Mouse (Mus musculus) embryo, embryonic 11.5 days (tissue): ENCODE data around the gene Cideb.
A peak's percentile ranks its signal among the peaks of the same experiment; 100 is the strongest.

Experiments
- DNase-seq: peaks from one replicate; pipeline ENCODE4 v3.0.0-alpha.2; 2012; ENCODE audit warnings: low read depth, low spot score

Gene Cideb

DNA sequence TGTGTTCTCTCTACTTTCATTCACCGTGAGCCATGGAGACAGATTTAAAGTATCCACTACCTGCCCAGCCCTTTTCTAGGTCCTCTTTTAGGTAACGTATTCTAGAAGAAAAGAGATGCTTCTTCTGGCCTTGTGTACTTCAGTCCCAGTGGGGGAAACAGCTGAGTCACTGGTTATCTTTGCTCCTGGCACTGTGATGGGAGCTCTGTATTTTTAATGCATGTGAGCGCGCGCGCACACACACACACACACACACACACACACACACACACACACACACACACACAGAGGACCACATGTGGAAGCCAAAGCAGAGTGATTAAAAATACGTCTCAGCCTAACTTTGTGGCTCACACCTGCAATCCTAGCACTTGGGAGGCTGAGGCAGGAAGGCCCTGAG, 34.8 kb downstream of the Cideb start:
- no peak for DNase-seq

DNA sequence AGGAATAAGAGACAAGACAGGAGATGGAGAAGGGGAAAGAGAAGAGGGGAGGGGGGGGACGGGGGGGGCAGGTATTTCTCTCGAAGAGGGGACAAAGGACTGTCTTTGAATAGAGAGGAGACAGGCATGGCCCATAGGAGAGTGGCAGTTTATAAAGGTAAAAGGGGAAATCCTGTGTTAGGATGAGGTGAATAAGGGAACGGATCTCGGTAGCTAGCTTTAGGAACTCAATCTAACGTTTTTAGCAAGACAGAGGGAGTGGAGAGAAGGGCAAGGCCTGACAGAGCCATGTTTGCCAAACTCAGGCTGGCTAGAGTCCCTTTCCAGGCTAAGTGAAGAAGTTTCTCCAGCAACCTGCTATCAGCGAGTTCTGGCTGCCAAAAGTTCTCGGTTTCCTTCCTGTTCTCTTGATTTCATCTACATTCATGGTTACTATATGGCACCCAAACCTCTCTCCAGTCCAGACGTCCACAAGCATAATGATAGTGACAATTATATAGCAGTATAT, 35.8 kb downstream of the Cideb start:
- no peak for DNase-seq

DNA sequence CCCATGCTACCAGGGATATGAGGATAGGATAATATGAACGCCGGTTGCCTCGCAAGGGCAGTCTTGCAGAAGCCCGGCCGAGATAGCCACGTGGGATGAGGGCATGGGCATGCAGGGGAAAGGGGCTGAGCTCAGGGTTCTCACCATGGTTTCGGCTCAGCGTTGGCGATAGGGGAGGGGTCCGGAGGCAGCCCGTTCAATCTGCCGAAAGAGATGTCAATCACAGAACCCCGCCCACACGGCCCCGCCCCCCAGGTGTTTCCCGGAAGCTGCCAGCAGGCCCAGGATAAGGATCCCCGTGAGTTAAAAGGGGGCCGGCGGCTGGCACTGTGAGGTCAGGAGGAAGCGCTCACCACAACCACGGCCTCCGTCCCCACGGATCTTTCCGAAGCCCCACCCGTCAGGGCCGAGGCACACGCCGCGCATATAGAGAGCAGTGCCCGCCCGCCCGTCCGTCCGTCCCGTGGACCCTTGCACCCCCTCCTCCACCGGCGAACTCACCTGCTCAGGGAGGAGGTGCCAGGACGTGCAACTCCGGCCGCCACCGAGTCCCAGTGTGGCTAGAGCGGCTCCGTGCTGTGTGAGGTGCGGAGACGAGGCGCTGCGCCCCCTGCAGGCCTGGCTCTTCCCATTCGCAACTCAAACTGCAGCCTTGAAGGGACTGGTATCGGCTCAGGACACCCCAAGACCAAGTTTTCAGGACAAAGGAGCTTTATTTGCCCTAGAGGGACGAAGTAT, 36.4 kb downstream of the Cideb start, which contains the start of gene Rabggta:
TSS of gene Rabggta (minus strand) at position 564 of the 738 bp plus-strand sequence.
- peak; percentile 87 for DNase-seq

DNA sequence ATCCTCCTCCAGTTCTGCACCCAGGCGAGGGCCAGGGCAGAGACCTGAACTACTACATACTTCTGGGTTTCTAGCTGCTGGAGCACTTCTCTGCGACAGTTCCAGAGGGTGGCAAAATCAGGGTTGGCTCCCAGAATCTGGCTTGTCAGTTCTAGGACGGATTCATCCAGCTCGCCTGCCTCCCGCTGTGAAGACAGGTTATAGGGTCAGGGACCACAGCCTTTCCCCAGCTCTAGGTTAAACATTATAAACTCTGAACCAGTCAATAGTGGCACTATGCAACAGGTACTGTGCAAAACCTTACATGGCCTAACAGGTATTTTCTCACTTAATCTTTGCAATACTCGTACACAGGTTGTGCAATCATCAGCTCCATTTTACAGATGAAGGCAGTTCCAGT, 37.2 kb downstream of the Cideb start:
- DNase-seq: no peak

DNA sequence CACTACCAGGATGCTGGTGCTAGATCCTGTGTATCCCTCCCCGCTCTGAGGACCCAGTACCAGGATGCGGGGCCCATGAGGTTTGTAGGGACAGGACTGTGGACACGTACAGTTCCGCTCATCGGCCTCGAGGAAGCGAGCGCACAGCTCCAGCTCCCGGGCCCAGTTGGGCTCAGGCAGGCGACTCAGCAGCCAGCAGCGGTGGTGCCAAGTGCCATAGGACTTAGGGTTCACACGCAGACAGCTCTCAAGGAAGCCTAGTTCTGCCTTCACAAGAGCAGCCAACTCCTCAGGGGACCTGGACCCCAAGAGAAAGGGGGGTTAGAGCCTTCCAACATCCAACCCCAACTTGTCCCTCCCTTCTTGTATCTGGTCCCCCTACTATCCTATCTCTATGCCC, 37.6 kb downstream of the Cideb start:
- DNase-seq: no peak

DNA sequence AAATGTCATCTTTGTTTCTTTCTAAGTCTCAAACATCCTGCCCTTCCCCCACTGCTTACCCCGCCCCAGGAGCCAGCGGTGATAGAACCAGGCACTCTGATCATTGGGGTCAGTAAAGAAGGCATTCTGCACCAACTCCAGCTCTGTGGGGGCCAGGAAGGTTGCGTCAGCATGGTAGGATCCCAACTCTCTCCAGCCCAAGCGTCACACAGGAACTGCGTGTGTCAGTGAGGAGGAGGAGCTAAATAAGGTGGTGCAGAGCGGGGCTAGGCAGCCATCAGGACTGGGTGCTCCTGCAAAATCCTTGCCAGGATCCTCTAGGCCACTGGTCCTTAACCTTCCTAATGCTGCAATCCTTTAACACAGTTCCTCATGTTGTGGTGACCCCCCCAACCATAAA, 38.5 kb downstream of the Cideb start:
- DNase-seq: no peak

DNA sequence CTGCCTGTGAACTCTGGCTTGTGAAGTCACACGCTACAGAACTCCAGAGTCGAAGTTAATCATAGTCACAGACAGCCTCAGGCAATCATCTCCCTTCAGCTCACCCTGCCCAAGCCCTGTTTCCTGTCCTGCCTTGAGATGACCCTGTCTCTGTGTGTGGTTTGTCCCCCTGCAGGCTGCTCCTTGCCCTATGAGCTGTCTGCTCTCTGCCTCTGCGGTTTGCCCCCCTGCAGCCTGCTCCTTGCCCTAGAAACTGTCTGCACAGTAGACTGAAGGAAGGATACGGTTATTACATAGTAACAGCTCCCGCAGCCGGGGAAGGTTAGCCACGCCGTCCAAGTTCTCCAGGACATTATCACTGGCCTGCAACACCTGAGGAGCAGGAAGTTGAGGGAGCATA, 41.4 kb downstream of the Cideb start:
- DNase-seq: no peak

DNA sequence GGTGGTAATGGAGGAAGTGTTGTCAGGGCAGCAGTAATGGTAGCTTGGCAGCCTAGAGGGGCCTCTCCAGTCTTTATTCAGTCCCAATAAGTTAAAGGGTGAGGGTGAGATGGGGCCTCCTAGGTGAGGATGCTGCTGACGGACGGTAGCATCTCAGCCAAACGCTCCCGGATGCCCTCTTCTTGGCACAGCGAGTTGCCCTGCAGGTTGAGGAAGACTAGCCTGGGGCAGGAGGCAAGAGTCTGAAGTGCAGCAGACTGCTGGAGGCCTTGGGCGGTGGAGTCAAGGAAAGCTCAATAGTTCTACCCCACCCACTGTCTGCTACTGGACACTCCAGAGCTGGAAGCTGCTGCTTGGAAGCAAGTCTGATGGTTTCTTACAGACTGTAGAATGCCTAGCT, 42.0 kb downstream of the Cideb start:
- DNase-seq: no peak

DNA sequence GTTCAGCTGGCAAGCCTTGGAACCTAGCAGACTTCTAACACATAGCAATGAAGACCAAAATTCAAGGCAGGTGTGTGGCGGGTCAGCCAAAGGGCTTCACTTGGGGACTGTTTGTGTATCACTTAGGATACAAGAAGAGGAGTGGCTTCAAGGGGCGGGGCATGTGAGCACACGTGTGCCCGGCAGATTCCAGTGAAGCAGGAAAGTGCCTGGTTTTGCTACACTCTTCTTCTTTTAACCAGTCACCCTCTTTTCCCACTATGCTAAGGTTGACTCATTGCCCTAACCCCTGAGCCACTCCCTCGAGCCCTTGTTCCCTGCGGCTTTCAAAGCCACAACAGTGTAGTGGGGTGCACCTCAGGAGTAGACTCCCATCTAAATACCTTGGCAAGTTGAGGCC, 43.4 kb downstream of the Cideb start:
- DNase-seq: no peak

DNA sequence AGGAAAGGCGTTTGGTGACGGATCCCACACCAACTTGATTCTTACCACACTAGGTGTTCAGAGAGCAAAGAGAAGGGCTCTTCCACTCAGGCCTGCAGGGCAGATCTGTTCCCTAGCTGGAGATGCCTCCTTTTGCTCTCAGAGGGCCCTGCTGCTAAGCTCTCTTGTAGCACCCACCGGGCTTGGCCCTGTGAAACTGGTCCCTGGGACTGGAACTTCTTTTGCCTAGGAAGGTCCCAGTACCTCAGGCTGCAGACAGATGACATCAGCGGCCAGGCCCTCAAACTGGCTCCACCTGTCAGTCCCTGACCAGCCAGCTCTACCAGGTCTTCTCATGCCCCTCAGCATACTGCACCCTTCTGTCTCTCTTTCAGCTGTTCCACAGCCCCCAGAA, 44.5 kb downstream of the Cideb start, which contains the start of gene Tgm1:
TSS of gene Tgm1 (minus strand) at position 198 of the 394 bp plus-strand sequence.
- no peak for DNase-seq

DNA sequence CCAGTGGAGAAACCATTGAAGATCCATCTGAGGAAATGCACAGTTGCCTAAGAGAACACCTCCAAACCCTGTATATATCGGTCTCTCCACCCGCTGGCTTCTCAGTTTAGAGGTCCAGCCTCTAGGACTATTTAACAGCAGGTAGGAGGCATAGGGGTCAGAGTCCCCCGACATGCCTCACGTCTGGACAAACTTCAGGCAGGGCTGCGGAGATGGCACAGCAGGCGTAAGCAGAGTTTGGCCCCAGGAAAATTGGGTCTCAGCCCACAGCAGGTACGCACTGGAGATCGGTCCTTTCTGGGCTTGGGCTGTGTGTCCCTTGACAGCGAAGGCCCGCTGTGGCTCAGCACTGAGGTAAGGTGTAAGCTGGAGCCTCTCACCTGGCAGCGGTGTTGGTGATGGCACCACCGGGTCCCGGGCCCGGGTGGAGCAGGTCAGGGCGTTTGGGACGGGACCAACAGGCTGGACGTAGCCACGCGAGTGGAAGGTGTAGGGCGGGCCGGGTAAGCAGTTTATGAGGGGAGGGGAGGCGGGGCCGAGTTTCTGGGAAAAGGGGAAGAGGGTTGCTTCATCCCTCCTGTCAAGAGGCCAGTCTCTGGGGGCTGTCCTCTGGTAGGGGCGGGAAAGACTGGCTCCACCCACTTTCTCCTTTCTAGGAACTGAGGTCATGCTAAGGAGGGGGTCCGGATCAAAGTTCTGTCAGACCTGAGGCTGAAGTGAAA, 45.1 kb downstream of the Cideb start:
- DNase-seq: no peak

DNA sequence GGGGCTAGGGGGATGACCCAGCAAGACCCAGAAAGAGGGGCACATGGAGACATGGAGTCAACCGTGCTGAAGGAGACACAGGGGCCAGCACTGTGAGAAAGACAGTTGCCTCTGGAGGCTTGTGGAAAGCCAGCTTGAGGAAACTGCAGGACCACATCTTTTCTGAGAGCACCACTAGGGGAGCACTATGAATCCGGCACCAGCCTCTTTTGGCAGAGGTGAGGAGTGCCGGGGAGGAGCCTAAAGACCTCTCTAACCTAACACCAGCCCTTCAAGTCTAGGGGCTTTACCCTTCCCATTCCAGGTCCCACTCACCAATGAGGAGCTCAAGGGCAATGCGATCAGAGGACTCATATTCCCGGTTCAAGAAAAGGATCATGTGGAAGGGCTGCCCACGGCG, 46.5 kb downstream of the Cideb start:
- no peak for DNase-seq

DNA sequence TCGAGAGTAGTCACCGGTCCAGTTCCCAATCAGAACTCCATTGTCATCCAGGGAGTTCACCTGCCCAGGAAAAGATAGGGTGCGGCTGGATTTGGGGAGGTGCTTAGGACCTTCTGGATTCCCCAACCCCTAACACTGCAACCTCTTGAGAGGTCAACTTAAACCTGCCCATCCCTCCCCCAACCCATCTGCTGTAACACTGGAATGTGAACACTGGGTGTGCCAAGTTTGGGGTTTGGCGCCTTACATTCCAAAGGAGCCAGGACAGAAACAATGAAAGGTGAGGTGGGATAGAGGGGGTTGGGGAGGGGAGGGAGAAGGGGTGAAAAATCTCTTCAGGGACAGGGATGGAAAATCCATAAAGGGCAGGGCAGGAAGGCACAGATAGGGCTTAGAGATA, 48.7 kb downstream of the Cideb start:
- DNase-seq: no peak

DNA sequence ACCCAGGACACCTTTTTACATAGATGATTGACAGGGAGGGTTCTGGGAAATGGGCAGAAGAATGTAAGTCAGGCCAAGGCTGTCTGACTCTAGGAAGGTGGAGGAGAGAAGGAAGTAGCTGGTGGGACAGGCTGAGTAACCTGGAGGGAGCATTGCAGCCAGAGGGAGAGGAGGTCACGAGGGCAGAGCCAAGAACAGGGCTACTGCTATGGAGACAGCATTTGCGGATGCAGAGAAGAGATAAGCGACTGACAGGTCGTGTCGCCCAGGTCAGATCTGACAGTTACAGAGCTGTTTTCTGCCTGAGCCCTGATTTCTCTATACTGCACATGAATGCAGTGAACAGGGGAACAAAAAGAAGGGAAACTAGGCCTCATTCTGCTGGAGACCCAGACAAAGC, 50.9 kb downstream of the Cideb start:
- DNase-seq: no peak

DNA sequence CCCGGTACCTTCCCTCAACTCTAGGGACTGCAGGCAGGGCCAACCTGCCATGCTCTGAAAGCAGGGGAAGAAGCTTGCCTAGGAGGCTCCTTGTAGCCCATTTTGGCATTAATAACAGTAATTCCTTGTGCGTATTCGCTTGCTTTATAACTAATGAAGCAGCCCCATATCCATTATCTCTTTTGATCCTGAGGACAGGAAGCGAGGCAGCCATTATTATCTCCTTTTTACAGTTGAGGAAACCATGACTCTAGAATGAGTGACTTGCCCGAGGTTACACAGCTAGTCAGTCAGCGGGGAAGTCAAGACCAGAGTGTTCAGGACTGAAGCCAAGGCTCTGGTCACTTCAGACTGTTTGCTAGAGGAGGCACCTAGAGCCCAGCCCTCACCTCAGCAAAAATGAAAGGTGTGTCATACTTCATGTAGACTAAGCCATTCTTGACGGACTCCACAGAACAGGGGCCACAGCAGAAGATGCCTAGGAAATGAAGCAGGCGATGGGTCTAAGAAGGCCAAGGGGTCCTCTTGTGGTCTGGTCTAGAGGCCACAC, 52.1 kb downstream of the Cideb start:
- DNase-seq: no peak
